Mouse (Mus musculus) frontal cortex, adult 2 months (tissue): ENCODE results near the gene Psmb6. TPM values are rescaled to one million over a fixed set of nuclear protein-coding genes. Genes with fewer than 3 reads are reported as not detected.
A peak's percentile ranks its signal among the peaks of the same experiment; 100 is the strongest.
"Not testable (repeated sequence)": the region's sequence is repeated elsewhere in the genome, so short reads cannot be mapped to it uniquely, and the experiment has no call there.

Source experiments
- DNase-seq, 2 experiments: peaks; one replicate each; pipeline ENCODE4 v3.0.0; 2022; ENCODE audit warnings: low spot score in 1 of 2; ENCODE audit errors: extremely low spot score in 1 of 2
- polyA plus RNA-seq: library from polyadenylated mRNA; depleted of rRNA; stranded (reverse); fragments of >200 nt; gene quantifications from 2 replicates; pipeline ENCODE4 v1.2.3, GENCODE M21; 2012; rRNA removed

The Psmb6 gene
- polyA plus RNA-seq, 1 experiment: 249 TPM

GRCm38 (mm10) chr11:70564276-70564873, 39.2 kb downstream of the Psmb6 start:
- DNase-seq: no peak

DNA sequence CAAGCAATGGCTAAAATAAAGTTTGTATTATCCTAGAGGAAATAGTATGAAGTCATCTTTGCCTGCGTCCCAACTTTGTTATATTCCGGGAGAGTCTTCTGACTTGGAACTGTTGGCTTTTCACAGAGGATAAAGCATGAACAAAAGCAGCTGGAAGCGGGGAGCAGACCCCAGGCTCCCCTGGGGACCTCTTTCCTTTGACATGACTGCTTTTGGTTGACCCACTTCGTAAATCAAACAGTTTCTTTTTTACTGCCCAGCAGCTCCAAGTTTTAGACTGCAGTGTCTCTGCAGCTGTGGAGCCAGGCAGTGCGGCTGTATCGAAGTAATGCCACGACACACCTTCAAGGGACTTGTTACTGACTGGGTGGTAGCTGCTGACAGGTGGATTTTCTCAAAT, 41.4 kb downstream of the Psmb6 start:
- no peak for DNase-seq

GRCm38 (mm10) chr11:70570614-70571013, 45.4 kb downstream of the Psmb6 start:
- DNase-seq: not testable (repeated sequence)

DNA sequence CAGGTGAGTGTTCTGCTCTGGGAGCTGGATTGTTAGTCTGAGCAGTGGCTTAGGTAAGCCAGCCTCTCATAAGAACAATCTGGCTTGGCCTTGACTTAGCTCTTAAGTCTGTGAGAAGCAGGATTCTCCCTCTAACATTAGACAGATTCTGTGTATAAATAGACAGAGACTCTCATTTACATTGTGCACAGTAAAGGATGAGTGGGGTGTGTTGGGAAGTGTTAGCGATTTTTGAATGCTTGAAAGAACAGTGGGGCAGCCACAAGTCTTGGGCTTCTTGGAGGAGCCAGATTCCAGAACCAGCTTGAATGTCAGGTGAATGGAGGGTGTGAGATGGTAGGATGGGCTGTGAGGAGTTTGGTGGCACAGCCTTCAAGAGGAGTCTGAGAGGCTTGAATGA, 46.5 kb downstream of the Psmb6 start:
- DNase-seq: peak; percentile 35 to 63

DNA sequence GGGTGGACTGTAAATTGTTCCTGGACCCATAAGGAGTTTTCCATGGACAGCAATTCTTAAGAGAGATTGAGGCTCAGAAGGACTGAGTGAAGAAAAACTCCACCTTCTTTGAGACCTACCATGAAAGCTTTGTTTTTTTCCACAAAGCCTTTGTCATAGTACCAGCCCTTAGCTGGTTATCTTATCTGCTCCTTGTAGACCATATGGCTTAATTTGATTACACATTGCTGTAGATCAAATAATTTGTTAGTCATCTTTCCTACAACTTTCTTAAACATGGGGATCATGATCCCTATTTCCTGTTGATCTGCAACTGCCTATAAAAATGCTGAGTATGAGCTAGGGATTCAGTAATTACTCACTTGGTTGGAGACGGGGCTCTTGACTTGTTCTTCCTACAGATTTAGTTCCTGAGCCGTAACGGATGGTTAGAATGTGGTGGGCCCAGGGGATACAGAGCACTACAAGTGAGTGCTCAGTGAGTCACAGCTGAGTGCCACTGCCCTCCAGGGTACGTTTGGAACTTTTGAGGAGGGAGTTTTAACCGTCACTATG, 47.3 kb downstream of the Psmb6 start:
- DNase-seq: no peak

DNA sequence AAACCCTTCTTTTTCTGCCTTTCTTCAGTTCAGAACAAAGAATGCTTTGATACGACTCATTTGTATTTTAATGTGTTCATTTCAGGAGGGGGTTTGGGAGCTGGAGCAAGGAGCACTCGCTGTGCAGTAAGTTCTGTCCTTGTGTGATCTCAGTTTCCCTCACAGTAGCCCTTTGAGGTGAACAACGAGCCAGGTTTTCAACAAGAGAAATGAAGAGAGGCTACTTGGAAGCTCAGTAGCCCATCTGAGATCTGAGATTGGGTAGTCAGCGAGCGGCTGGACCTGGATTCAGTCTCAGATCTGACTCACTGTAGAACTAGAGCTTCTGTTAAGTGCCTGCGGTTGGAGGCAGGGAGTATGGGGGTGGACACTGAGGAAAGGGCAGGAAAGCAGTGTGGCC, 48.7 kb downstream of the Psmb6 start:
- DNase-seq: peak in 1 of 2 experiments; percentile 48

DNA sequence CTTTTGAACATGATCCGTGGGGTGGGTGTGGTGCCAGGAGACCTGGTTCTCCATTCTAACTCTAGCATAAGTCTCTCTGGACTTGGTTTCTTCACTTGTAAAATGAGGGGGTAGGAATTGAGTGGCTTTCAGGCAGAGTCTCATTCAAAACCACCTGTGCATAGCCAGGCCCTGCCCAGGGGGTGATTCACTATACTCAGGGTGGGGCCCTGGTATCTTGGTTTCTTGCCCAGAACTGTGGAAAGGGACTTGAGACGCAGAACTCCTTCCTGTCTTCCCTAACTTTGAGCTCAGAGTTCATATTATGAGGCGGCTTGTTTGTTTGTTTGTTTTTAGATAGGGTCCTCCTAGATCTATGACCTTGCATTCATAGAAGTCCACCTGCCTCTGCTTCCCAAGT, 52.0 kb downstream of the Psmb6 start:
- no peak for DNase-seq

Other genes with a start within 250 kb of the Psmb6 start
- gene Alox12e, start 202.7 kb upstream of the Psmb6 start, polyA plus RNA-seq: 0.13 and 0.24 TPM in 2 replicates
- 0.26 and 0.84 TPM in 2 replicates for gene Alox15, start 173.3 kb upstream of the Psmb6 start, polyA plus RNA-seq
- gene Pelp1, start 115.3 kb upstream of the Psmb6 start, polyA plus RNA-seq: 19.3 and 20.9 TPM in 2 replicates
- gene Arrb2, start 92.7 kb upstream of the Psmb6 start, polyA plus RNA-seq: 64.1 and 69.8 TPM in 2 replicates
- gene Med11, start 73.4 kb upstream of the Psmb6 start, polyA plus RNA-seq: 15.8 and 17.3 TPM in 2 replicates
- gene Zmynd15, start 65.9 kb upstream of the Psmb6 start, polyA plus RNA-seq: 0.57 and 0.72 TPM in 2 replicates
- gene Cxcl16, start 65.4 kb upstream of the Psmb6 start, polyA plus RNA-seq: 3.2 and 3.7 TPM in 2 replicates
- 0.65 and 1.1 TPM in 2 replicates for gene Tm4sf5, start 20.1 kb upstream of the Psmb6 start, polyA plus RNA-seq
- 1.6 and 4.3 TPM in 2 replicates for gene Vmo1, start 10.8 kb upstream of the Psmb6 start, polyA plus RNA-seq
- gene Gltpd2, start 6.2 kb upstream of the Psmb6 start, polyA plus RNA-seq: 0.13 TPM in 1 of 2 replicates, not detected in the other
- gene Gm40193, start 7.6 kb downstream of the Psmb6 start, polyA plus RNA-seq: not detected in 2 replicates
- 23.4 and 28.6 TPM in 2 replicates for gene Pld2, start 14.7 kb downstream of the Psmb6 start, polyA plus RNA-seq
- gene Mink1, start 37.5 kb downstream of the Psmb6 start, polyA plus RNA-seq: 285 and 322 TPM in 2 replicates
- gene 4930544D05Rik, start 90.5 kb downstream of the Psmb6 start, polyA plus RNA-seq: not detected in 2 replicates
- gene Chrne, start 93.8 kb downstream of the Psmb6 start, polyA plus RNA-seq: 0.30 and 0.42 TPM in 2 replicates
- gene Gp1ba, start 113.8 kb downstream of the Psmb6 start, polyA plus RNA-seq: not detected in 2 replicates
- 119 and 125 TPM in 2 replicates for gene Rnf167, start 121.9 kb downstream of the Psmb6 start, polyA plus RNA-seq
- 132 and 138 TPM in 2 replicates for gene Slc25a11, start 122.1 kb downstream of the Psmb6 start, polyA plus RNA-seq
- 273 and 299 TPM in 2 replicates for gene Pfn1, start 129.3 kb downstream of the Psmb6 start, polyA plus RNA-seq
- 23.9 and 28.4 TPM in 2 replicates for gene Eno3, start 131.8 kb downstream of the Psmb6 start, polyA plus RNA-seq
- gene Spag7, start 144.0 kb downstream of the Psmb6 start, polyA plus RNA-seq: 93.4 and 104 TPM in 2 replicates
- gene Camta2, start 162.7 kb downstream of the Psmb6 start, polyA plus RNA-seq: 95.6 and 121 TPM in 2 replicates
- gene Inca1, start 174.8 kb downstream of the Psmb6 start, polyA plus RNA-seq: 3.5 and 3.9 TPM in 2 replicates
- gene Kif1c, start 175.2 kb downstream of the Psmb6 start, polyA plus RNA-seq: 45.2 and 48.5 TPM in 2 replicates
- gene Zfp3, start 238.8 kb downstream of the Psmb6 start, polyA plus RNA-seq: 8.7 and 9.8 TPM in 2 replicates